Mouse (Mus musculus): ENCODE measurements around the gene Smap1. TPM values are rescaled to one million over a fixed set of nuclear protein-coding genes. Genes with fewer than 3 reads are reported as not detected.

The Smap1 gene
- 39.1 and 41.3 TPM in 2 replicates for polyA plus RNA-seq (2015; fragmentation: Nextera tagmentation; extraction: Ambion mirVana)

DNA sequence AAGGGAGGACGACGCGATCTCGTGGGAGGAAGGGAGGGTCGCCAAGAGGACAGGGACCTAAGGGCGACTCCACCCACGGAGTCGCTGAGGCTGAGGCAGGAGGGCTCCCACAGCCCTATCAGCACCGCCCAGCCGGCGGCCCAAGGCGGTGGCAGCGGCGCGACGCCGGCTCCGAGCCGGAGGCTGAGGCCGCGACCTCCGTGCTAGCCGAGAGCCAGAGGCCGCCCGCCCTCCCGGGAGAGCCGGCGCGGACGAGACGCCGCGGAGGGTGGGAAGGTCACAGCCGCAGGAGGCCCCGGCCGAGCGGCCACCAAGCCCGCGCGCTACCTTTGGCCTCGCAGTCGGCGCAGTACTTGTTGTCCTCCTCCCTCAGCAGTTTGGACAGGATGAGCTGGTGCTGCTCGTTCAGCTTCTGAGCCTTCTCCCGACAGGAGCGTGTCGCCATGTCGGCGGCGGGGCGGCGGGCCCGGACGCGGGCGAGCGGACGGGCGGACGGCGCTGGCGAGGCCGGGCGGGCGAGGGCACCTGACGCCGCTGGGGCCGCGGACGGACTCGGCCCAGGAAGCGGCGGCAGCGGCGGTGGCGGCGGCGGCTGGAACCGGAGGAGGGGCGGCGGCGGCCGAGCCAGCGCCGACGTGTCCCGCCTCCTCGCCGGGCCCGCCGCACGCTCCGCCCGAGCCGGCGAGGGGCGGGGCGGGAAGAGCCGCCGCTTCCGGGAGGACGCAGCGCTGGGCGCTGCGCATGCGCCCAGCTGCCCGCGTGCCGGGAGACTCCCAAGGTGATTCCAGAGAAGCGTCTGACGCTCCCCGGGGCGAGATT is at the start of gene Smap1:
Smap1 (minus strand) TSS at position 607 of the 819 bp plus-strand sequence.

Other genes starting within 250 kb of the Smap1 start
- 0.14 and 0.24 TPM in 2 replicates for gene B3gat2, start 160.6 kb downstream of the Smap1 start, polyA plus RNA-seq (2015; fragmentation: Nextera tagmentation; extraction: Ambion mirVana)
- gene Sdhaf4, start 83.3 kb upstream of the Smap1 start, polyA plus RNA-seq (2015; fragmentation: Nextera tagmentation; extraction: Ambion mirVana): 56.9 and 61.0 TPM in 2 replicates
- 13.0 and 14.7 TPM in 2 replicates for gene Fam135a, start 178.0 kb upstream of the Smap1 start, polyA plus RNA-seq (2015; fragmentation: Nextera tagmentation; extraction: Ambion mirVana)